Mouse (Mus musculus) midbrain, embryonic 13.5 days (tissue): Measurements from ENCODE around the gene Scnn1a. TPM values are rescaled to one million over a fixed set of nuclear protein-coding genes. Genes with fewer than 3 reads are reported as not detected.
"Not testable (repeated sequence)": the region's sequence is repeated elsewhere in the genome, so short reads cannot be mapped to it uniquely, and the experiment has no call there.

Experiments
- ATAC-seq: fragments of 200-750 bp; cut with Nextera tagmentation; 2 replicates; pipeline ENCODE4 v1.8.0; 2017; ENCODE audit warnings: mild to moderate bottlenecking, moderate TSS enrichment, moderate library complexity
- H3K27ac ChIP-seq: fragments of 300-500 bp; sonication (generic); 2 replicates; pipeline ENCODE4 v1.5.1; 2015; ENCODE audit warnings: inconsistent platforms, mild to moderate bottlenecking, moderate library complexity
- H3K27me3 ChIP-seq: fragments of 300-500 bp; sonication (generic); 2 replicates; pipeline ENCODE4 v1.6.1; 2015; ENCODE audit warnings: mild to moderate bottlenecking, inconsistent platforms
- H3K36me3 ChIP-seq: fragments of 300-500 bp; sonication (generic); 2 replicates; pipeline ENCODE4 v1.6.1; 2015; ENCODE audit warnings: mild to moderate bottlenecking, inconsistent platforms
- H3K4me1 ChIP-seq: fragments of 300-500 bp; sonication (generic); replicated peaks from 2 replicates; pipeline ENCODE4 v1.6.1; 2015; ENCODE audit warnings: inconsistent platforms
- H3K4me2 ChIP-seq: fragments of 300-500 bp; sonication (generic); replicated peaks from 2 replicates; pipeline ENCODE4 v1.6.1; 2015; ENCODE audit warnings: moderate library complexity, mild to moderate bottlenecking, inconsistent platforms
- H3K4me3 ChIP-seq: fragments of 300-500 bp; sonication (generic); replicated peaks from 2 replicates; pipeline ENCODE4 v1.5.1; 2015; ENCODE audit warnings: mild to moderate bottlenecking, inconsistent platforms
- H3K9ac ChIP-seq: fragments of 300-500 bp; sonication (generic); replicated peaks from 2 replicates; pipeline ENCODE4 v1.6.1; 2015; ENCODE audit warnings: mild to moderate bottlenecking, inconsistent platforms
- H3K9me3 ChIP-seq: fragments of 300-500 bp; sonication (generic); 2 replicates; pipeline ENCODE4 v1.6.1; 2016; ENCODE audit warnings: mild to moderate bottlenecking, inconsistent platforms
- WGBS: fragments of 180-500 bp; shearing (Covaris S2); methylation state at CpG from one replicate; pipeline ENCODE4 v1.1.7; 2015; 5-methylcytosine and 5-hydroxymethylcytosine counted together
- polyA plus RNA-seq: library from polyadenylated mRNA; unstranded; fragments of >200 nt; fragmentation: Nextera tagmentation; extraction: Ambion mirVana; gene quantifications from 2 replicates; pipeline ENCODE4 v1.2.1, GENCODE M21; 2015

Gene Scnn1a
- 0.39 and 0.46 TPM in 2 replicates for polyA plus RNA-seq

DNA sequence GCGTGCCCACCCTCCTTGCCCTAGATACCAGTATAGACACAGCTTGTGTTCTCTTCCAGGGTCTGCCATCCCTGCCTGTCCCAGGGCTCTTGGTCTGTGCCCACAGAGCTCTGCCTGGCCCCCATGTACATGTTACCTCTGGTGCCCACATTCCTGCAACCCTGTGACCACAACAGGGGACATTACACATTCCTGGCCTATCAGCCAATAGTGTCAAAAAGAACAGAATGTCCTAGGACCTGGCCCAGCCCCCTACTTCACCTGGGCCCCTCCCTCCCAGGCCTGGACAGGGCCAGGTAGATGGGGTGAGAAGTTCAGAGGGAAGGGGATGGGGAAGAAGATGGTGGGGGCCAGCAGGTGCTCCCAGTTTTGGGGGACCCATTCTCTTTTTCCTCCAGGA, at the start of gene Scnn1a:
Gene Scnn1a (plus strand): TSS at position 337 of the 400 bp plus-strand sequence.
- Histone ChIP-seq H3K4me2 (no peak within 1 kb of the TSS), H3K4me1 (peaks cover 7% of the 10 kb centered on the region), H3K36me3 (no peaks in the 10 kb centered on the region), H3K27me3 (peaks cover 45% of the 10 kb centered on the region), H3K9ac (no peak within 1 kb of the TSS), H3K27ac (no peak within 1 kb of the TSS), H3K9me3 (no peaks in the 10 kb centered on the region), H3K4me3 (no peak within 1 kb of the TSS)
- WGBS, result 94% methylated on average over 1 of the region's 1 CpGs
- ATAC-seq, result no peak

DNA sequence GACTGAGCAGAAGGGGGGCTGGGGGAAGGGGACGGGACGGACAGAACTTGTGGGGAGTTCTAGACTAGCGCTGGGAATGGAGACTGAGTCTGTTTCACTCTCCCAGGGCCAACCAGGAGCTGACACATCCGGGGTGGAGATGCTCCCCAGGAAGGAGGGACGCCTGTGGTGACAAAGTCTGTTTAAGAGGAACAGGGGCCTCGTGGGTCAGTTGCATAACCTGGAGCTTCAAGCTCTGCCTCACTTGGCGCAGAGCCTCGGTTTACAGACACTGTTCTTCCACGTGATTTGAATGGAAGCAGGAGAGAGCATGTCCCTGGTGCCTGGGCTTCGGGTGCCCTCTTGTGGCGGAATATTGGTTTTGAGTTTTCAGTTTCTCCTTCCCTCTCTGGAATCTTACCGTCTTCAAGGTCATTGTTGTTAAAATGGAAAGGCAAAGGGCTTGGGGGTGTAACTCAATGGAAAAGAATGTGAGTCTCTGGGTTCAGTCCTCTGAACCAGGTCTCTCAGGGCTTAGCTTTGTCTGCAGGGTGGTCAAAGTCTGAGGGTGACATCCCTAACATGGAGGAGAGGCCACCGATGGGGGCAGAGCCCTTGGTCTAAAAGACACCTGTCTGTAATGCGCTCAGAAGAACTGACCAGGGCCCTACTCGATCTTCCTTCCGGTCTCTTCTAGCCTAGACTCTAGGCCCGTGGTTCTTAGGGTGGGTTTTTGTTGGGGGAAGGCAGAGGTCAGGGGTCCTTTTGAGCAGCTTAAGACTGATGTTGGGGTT, 48.8 kb upstream of the Scnn1a start:
- Histone ChIP-seq H3K9ac (no peak overlapping the region), H3K4me3 (no peak overlapping the region), H3K27ac (no peak overlapping the region), H3K36me3 (no peaks in the 10 kb centered on the region), H3K9me3 (no peaks in the 10 kb centered on the region), H3K4me2 (peak overlapping the region; percentile 36), H3K4me1 (peaks cover 4% of the 10 kb centered on the region), H3K27me3 (peaks cover 8% of the 10 kb centered on the region)
- ATAC-seq, result peak; percentile 91
- WGBS, result 17% methylated on average over 17 of the region's 17 CpGs

DNA sequence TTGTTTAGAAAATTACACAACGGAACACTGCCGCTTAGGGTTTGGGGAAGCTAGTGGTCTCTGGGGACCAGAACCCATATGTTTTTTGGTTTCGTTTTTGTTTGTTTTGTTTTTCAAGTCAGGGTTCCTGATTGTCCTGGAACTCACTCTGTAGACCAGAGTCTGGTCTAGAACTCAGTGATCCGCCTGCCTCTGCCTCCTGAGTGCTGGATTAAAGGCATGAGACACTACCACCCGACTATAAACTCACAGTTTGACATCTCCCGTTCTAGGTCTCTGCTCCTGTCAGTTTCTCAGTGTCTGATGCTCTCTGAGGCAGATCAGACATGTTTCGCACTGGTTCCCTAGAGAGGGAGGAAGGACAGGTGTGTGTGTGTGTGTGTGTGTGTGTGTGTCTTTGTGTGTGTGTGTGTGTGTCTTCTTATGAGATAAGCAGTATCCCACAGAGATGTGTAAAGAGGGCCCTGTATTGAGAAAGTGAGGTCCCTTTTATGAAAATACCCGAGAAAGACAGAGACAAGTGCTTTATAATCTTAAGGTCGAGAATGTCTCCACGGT, 48.2 kb upstream of the Scnn1a start:
- no peak overlapping the region for H3K9ac ChIP-seq
- WGBS, result 78% methylated on average over 10 of the region's 10 CpGs
- ATAC-seq, result no peak

GRCm38 (mm10) chr6:125274841-125275563, 45.5 kb upstream of the Scnn1a start:
- WGBS, result 64% methylated on average over 15 of the region's 15 CpGs
- H3K27ac ChIP-seq, result no peak overlapping the region

More for the DNA sequence above, 48.2 kb upstream of the Scnn1a start:
- H3K4me3 ChIP-seq, result no peak overlapping the region
- no peak overlapping the region for H3K27ac ChIP-seq
- no peaks in the 10 kb centered on the region for H3K9me3 ChIP-seq
- no peaks in the 10 kb centered on the region for H3K36me3 ChIP-seq
- no peak overlapping the region for H3K4me2 ChIP-seq
- peaks cover 8% of the 10 kb centered on the region for H3K27me3 ChIP-seq
- peaks cover 4% of the 10 kb centered on the region for H3K4me1 ChIP-seq

GRCm38 (mm10) chr6:125279729-125280128, 40.7 kb upstream of the Scnn1a start:
- WGBS, result 67% methylated on average over 8 of the region's 8 CpGs

More at GRCm38 (mm10) chr6:125274841-125275563, 45.5 kb upstream of the Scnn1a start:
- Histone ChIP-seq H3K4me2 (no peak overlapping the region), H3K4me3 (no peak overlapping the region), H3K27me3 (peaks cover 8% of the 10 kb centered on the region), H3K9ac (no peak overlapping the region), H3K9me3 (no peaks in the 10 kb centered on the region), H3K36me3 (no peaks in the 10 kb centered on the region), H3K4me1 (peaks cover 4% of the 10 kb centered on the region)
- no peak for ATAC-seq

GRCm38 (mm10) chr6:125282721-125283120, 37.7 kb upstream of the Scnn1a start:
- not testable (repeated sequence) for ATAC-seq, H3K4me1 ChIP-seq, H3K27me3 ChIP-seq, H3K9ac ChIP-seq, H3K36me3 ChIP-seq, H3K9me3 ChIP-seq, H3K4me2 ChIP-seq, H3K27ac ChIP-seq, H3K4me3 ChIP-seq
- WGBS, result 95% methylated on average over 13 of the region's 13 CpGs

More at GRCm38 (mm10) chr6:125279729-125280128, 40.7 kb upstream of the Scnn1a start:
- no peak for ATAC-seq
- Histone ChIP-seq H3K36me3 (no peaks in the 10 kb centered on the region), H3K9ac (no peak overlapping the region), H3K4me2 (no peak overlapping the region), H3K4me1 (no peaks in the 10 kb centered on the region), H3K4me3 (no peak overlapping the region), H3K27ac (no peak overlapping the region), H3K27me3 (no peaks in the 10 kb centered on the region), H3K9me3 (no peaks in the 10 kb centered on the region)

- no peak overlapping the region for H3K27ac ChIP-seq
- H3K9ac ChIP-seq, result no peak overlapping the region
- ATAC-seq, result no peak
- H3K4me3 ChIP-seq, result no peak overlapping the region
- WGBS, result 69% methylated on average over 8 of the region's 8 CpGs
- H3K27me3 ChIP-seq, result no peaks in the 10 kb centered on the region
- no peaks in the 10 kb centered on the region for H3K4me1 ChIP-seq
- H3K36me3 ChIP-seq, result no peaks in the 10 kb centered on the region
- no peak overlapping the region for H3K4me2 ChIP-seq
- H3K9me3 ChIP-seq, result no peaks in the 10 kb centered on the region
These were observed 36.2 kb upstream of the Scnn1a start for GRCm38 (mm10) chr6:125284250-125284649.

GRCm38 (mm10) chr6:125284751-125285150, 35.7 kb upstream of the Scnn1a start:
- no peaks in the 10 kb centered on the region for H3K36me3 ChIP-seq
- no peak overlapping the region for H3K9ac ChIP-seq
- H3K4me3 ChIP-seq, result no peak overlapping the region
- H3K27me3 ChIP-seq, result no peaks in the 10 kb centered on the region
- no peaks in the 10 kb centered on the region for H3K4me1 ChIP-seq
- H3K4me2 ChIP-seq, result no peak overlapping the region
- ATAC-seq, result no peak
- 90% methylated on average over 7 of the region's 7 CpGs for WGBS
- no peaks in the 10 kb centered on the region for H3K9me3 ChIP-seq
- H3K27ac ChIP-seq, result no peak overlapping the region

DNA sequence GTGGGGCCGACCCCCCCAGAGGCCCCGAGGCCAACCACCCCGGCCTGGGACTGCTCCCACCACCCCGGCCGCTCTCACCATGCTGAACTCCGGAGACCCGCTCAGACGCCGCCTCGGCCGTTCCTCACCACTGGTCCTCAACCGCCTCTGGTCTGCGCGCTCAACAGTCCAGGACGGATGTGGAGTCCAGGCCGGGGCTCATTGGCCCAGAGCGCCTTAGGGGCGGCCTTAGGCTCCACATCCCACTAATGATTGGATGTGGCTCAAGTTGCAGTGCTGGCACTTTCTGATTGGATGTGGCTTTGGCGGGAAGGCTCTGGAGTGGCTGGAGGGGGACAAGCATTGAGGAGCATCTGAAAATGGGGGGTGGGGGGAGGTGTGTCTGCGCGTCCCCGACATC, 34.6 kb upstream of the Scnn1a start, which contains the start of gene Tuba3a:
Gene Tuba3a (minus strand): TSS at position 153 of the 400 bp plus-strand sequence.
- H3K4me3 ChIP-seq, result no peak within 1 kb of the TSS
- no peak within 1 kb of the TSS for H3K9ac ChIP-seq
- no peaks in the 10 kb centered on the region for H3K4me1 ChIP-seq
- no peaks in the 10 kb centered on the region for H3K36me3 ChIP-seq
- WGBS, result 97% methylated on average over 22 of the region's 22 CpGs
- no peaks in the 10 kb centered on the region for H3K9me3 ChIP-seq
- H3K27ac ChIP-seq, result no peak within 1 kb of the TSS
- no peak within 1 kb of the TSS for H3K4me2 ChIP-seq
- no peaks in the 10 kb centered on the region for H3K27me3 ChIP-seq
- ATAC-seq, result peak; percentile 45; the same call in 1 of the 2 replicates

- H3K4me1 ChIP-seq, result no peaks in the 10 kb centered on the region
- WGBS, result 92% methylated on average over 4 of the region's 4 CpGs
- H3K27ac ChIP-seq, result no peak overlapping the region
- no peaks in the 10 kb centered on the region for H3K27me3 ChIP-seq
- no peaks in the 10 kb centered on the region for H3K9me3 ChIP-seq
- no peak overlapping the region for H3K4me3 ChIP-seq
- no peak overlapping the region for H3K4me2 ChIP-seq
- no peak overlapping the region for H3K9ac ChIP-seq
- H3K36me3 ChIP-seq, result no peaks in the 10 kb centered on the region
- no peak for ATAC-seq
These were observed 33.5 kb upstream of the Scnn1a start for GRCm38 (mm10) chr6:125286944-125287343.

GRCm38 (mm10) chr6:125288730-125289129, 31.7 kb upstream of the Scnn1a start:
- WGBS, result 79% methylated on average over 5 of the region's 5 CpGs
- H3K36me3 ChIP-seq, result no peaks in the 10 kb centered on the region
- H3K4me1 ChIP-seq, result no peaks in the 10 kb centered on the region
- ATAC-seq, result no peak
- no peaks in the 10 kb centered on the region for H3K9me3 ChIP-seq
- H3K27me3 ChIP-seq, result no peaks in the 10 kb centered on the region
- H3K4me3 ChIP-seq, result no peak overlapping the region
- H3K4me2 ChIP-seq, result no peak overlapping the region
- H3K9ac ChIP-seq, result no peak overlapping the region
- no peak overlapping the region for H3K27ac ChIP-seq

DNA sequence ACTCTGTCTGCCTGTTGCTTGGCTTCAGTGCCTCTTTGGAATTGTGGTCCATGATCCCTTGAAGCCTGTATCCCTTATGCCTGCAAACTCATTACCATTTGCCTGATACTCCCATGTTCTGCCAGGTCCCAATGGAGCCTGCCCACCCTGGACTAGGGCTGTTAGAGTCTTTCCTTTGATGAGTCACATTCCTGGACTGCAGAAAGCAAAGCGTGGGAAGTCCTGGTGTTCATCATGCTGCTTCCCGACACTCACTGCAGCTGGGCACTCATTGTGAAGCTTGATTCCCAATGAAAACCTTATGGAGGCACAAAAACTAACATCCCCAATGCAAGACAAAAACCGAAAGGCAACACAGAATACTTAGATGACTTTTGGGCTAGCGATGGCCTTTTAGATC, 29.1 kb upstream of the Scnn1a start:
- WGBS, result 91% methylated on average over 4 of the region's 4 CpGs
- H3K9me3 ChIP-seq, result no peaks in the 10 kb centered on the region
- H3K4me1 ChIP-seq, result no peaks in the 10 kb centered on the region
- H3K27me3 ChIP-seq, result no peaks in the 10 kb centered on the region
- no peaks in the 10 kb centered on the region for H3K36me3 ChIP-seq
- H3K27ac ChIP-seq, result no peak overlapping the region
- no peak for ATAC-seq
- no peak overlapping the region for H3K9ac ChIP-seq
- H3K4me3 ChIP-seq, result no peak overlapping the region
- H3K4me2 ChIP-seq, result no peak overlapping the region
